Mouse (Mus musculus): ENCODE measurements around the gene Tle3. TPM values are rescaled to one million over a fixed set of nuclear protein-coding genes. Genes with fewer than 3 reads are reported as not detected.

Tle3 gene
- total RNA-seq, 1 experiment = 57.0 TPM

DNA sequence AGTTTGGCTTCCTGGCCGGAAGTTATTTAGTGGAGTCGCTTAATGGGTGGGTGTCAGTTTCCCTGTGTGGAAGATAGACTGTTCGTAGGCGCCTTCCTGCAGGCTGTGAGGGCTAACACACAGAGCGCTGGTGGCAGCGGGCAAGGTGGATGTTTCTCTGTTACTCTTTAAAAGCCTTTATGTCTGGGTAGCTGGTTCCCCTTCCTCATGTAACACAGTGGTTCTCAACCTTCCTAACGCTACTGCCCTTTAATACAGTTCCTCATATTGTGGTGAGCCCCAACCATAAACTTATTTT is 17.2 kb downstream of the Tle3 start:
- H3K4me1 ChIP-seq (ENCODE audit: control insufficient read depth in 2 of 2, insufficient read depth in 2 of 2, low read length in 2 of 2, poor library complexity in 1 of 2) = peaks cover 11 to 46% of the 10 kb centered on the region in 2 experiments; a peak in 3 of 4 replicates
- no peak overlapping the region for H3K27ac ChIP-seq (ENCODE audit: insufficient read depth, low read depth, low read length, poor library complexity, severe bottlenecking)
- H3K36me3 ChIP-seq (ENCODE audit: control insufficient read depth, insufficient read depth, low read length, poor library complexity, severe bottlenecking) = peaks cover 30% of the 10 kb centered on the region
- H3K4me3 ChIP-seq (ENCODE audit: insufficient read depth in 1 of 2, low read depth in 1 of 2, low read length in 2 of 2, poor library complexity in 1 of 2, severe bottlenecking in 1 of 2) = no peak overlapping the region
- in situ Hi-C loops (cut with MboI; ENCODE audit: low sequenced_read_pairs in 2 of 2, unreplicated experiment in 2 of 2) = no loop called here
- TF ChIP-seq MAFK (IDR thresholded peaks at IDR 0.05; ENCODE audit: insufficient read depth, low read depth, low read length) = no peak
- TF ChIP-seq ZNF384 (IDR thresholded peaks at IDR 0.05; ENCODE audit: low read depth, low read length) = no peak
- TF ChIP-seq CHD2 (IDR thresholded peaks at IDR 0.05; ENCODE audit: low read depth, low read length) = no peak
- no peak for TF ChIP-seq ZC3H11A (IDR thresholded peaks at IDR 0.05; ENCODE audit: borderline replicate concordance, low read depth, low read length)
- no peak for TF ChIP-seq HCFC1 (IDR thresholded peaks at IDR 0.05; ENCODE audit: borderline replicate concordance, insufficient read depth, low read length)
- H3K9ac ChIP-seq (ENCODE audit: insufficient read depth, low read depth, low read length, poor library complexity, severe bottlenecking) = no peak overlapping the region
- DNase-seq (ENCODE audit: low read depth, low spot score) = no peak
- no peaks in the 10 kb centered on the region for H3K9me3 ChIP-seq (ENCODE audit: control insufficient read depth, insufficient read depth, low read depth, low read length)

DNA sequence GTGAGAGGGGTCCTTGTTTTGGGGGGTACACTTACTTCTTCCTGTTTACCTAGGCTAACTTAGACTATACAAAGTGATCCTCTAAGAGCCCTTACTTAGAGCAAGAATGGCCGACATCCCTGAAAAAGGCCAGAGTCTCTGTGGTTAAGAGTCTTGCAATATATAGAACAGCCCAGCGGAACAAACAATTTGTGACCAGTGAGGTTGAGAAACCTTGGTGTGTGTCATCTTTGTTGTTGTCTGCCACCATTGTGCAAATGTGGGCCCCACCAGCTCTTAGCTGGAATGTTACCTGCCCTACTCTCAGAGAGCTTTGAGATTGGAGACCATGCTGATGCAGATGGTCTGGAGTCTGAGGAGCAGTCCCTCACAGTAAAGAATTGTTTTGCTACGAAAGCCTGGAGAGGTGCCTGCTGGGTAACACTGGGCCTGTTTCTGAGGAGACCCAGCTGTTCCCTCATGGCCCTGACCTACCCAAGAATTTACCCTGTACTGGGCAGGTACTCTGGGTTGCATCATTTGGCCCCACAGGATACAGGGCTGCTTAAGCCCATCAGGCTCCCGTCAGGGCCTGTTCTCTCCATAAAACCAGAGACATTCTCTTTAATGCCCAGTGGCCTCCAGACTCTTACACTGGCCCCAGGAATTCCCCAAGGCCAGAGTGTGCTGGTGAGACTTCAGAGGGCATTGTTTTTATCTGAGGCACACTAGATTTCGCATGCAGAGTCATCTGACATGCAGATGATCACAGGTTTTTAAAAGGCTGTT is 19.6 kb downstream of the Tle3 start:
- in situ Hi-C loops (cut with MboI; ENCODE audit: low sequenced_read_pairs in 2 of 2, unreplicated experiment in 2 of 2) = no loop called here
- Histone ChIP-seq H3K4me1 (ENCODE audit: control insufficient read depth in 2 of 2, insufficient read depth in 2 of 2, low read length in 2 of 2, poor library complexity in 1 of 2) (peaks cover 5 to 44% of the 10 kb centered on the region in 2 experiments; a peak in 3 of 4 replicates), H3K27ac (ENCODE audit: insufficient read depth, low read depth, low read length, poor library complexity, severe bottlenecking) (no peak overlapping the region), H3K4me3 (ENCODE audit: insufficient read depth in 1 of 2, low read depth in 1 of 2, low read length in 2 of 2, poor library complexity in 1 of 2, severe bottlenecking in 1 of 2) (no peak overlapping the region), H3K9me3 (ENCODE audit: control insufficient read depth, insufficient read depth, low read depth, low read length) (no peaks in the 10 kb centered on the region), H3K36me3 (ENCODE audit: control insufficient read depth, insufficient read depth, low read length, poor library complexity, severe bottlenecking) (peaks cover 47% of the 10 kb centered on the region), H3K9ac (ENCODE audit: insufficient read depth, low read depth, low read length, poor library complexity, severe bottlenecking) (no peak overlapping the region)
- no peak for TF ChIP-seq HCFC1 (IDR thresholded peaks at IDR 0.05; ENCODE audit: borderline replicate concordance, insufficient read depth, low read length)
- TF ChIP-seq CHD2 (IDR thresholded peaks at IDR 0.05; ENCODE audit: low read depth, low read length) = no peak
- no peak for TF ChIP-seq ZNF384 (IDR thresholded peaks at IDR 0.05; ENCODE audit: low read depth, low read length)
- TF ChIP-seq ZC3H11A (IDR thresholded peaks at IDR 0.05; ENCODE audit: borderline replicate concordance, low read depth, low read length) = no peak
- TF ChIP-seq MAFK (IDR thresholded peaks at IDR 0.05; ENCODE audit: insufficient read depth, low read depth, low read length) = no peak
- DNase-seq (ENCODE audit: low read depth, low spot score) = no peak

DNA sequence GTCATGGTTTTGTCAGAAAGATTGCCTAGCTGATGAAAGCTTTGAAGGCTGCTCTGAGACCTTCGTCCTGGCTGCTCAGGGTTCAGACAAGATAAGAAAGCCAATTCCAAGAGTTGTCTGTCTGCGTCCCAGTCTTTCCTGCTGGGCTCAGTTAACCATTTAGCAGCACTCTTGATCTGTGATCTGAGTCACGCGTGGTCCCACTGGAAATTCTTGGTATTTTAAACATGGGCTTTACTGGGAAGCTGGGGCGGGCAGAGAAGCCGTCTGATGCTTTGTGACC is 20.1 kb downstream of the Tle3 start:
- Histone ChIP-seq H3K27ac (ENCODE audit: insufficient read depth, low read depth, low read length, poor library complexity, severe bottlenecking) (no peak overlapping the region), H3K4me1 (ENCODE audit: control insufficient read depth in 2 of 2, insufficient read depth in 2 of 2, low read length in 2 of 2, poor library complexity in 1 of 2) (peaks cover 3 to 39% of the 10 kb centered on the region in 2 experiments; a peak in 3 of 4 replicates), H3K36me3 (ENCODE audit: control insufficient read depth, insufficient read depth, low read length, poor library complexity, severe bottlenecking) (peaks cover 46% of the 10 kb centered on the region), H3K4me3 (ENCODE audit: insufficient read depth in 1 of 2, low read depth in 1 of 2, low read length in 2 of 2, poor library complexity in 1 of 2, severe bottlenecking in 1 of 2) (no peak overlapping the region), H3K9ac (ENCODE audit: insufficient read depth, low read depth, low read length, poor library complexity, severe bottlenecking) (no peak overlapping the region), H3K9me3 (ENCODE audit: control insufficient read depth, insufficient read depth, low read depth, low read length) (no peaks in the 10 kb centered on the region)
- no peak for TF ChIP-seq ZC3H11A (IDR thresholded peaks at IDR 0.05; ENCODE audit: borderline replicate concordance, low read depth, low read length)
- TF ChIP-seq CHD2 (IDR thresholded peaks at IDR 0.05; ENCODE audit: low read depth, low read length) = no peak
- no peak for TF ChIP-seq HCFC1 (IDR thresholded peaks at IDR 0.05; ENCODE audit: borderline replicate concordance, insufficient read depth, low read length)
- TF ChIP-seq ZNF384 (IDR thresholded peaks at IDR 0.05; ENCODE audit: low read depth, low read length) = no peak
- no peak for TF ChIP-seq MAFK (IDR thresholded peaks at IDR 0.05; ENCODE audit: insufficient read depth, low read depth, low read length)
- in situ Hi-C loops (cut with MboI; ENCODE audit: low sequenced_read_pairs in 2 of 2, unreplicated experiment in 2 of 2) = no loop called here
- no peak for DNase-seq (ENCODE audit: low read depth, low spot score)

DNA sequence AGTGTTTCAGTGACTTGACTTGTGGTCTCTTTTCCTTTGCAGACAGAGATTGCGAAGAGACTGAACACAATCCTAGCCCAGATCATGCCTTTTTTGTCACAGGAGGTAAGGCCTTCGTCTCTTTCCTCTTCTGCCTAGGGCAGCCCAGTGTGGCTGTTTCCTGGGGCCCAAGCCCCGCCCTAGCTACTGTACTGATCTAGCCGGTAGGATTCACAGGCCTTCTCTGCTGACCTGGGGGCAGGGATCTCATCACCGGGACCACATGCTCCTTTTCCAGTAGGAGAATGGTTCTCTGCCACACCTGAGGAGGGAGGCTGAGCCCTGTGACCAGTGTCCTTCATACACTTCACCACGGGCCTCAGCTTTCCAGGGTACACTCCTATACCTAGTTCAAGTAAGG is 21.0 kb downstream of the Tle3 start:
- Histone ChIP-seq H3K4me3 (ENCODE audit: insufficient read depth in 1 of 2, low read depth in 1 of 2, low read length in 2 of 2, poor library complexity in 1 of 2, severe bottlenecking in 1 of 2) (no peak overlapping the region), H3K27ac (ENCODE audit: insufficient read depth, low read depth, low read length, poor library complexity, severe bottlenecking) (no peak overlapping the region), H3K36me3 (ENCODE audit: control insufficient read depth, insufficient read depth, low read length, poor library complexity, severe bottlenecking) (peaks cover 43% of the 10 kb centered on the region), H3K4me1 (ENCODE audit: control insufficient read depth in 2 of 2, insufficient read depth in 2 of 2, low read length in 2 of 2, poor library complexity in 1 of 2) (peaks cover 0 to 33% of the 10 kb centered on the region in 2 experiments; a peak in 2 of 4 replicates), H3K9ac (ENCODE audit: insufficient read depth, low read depth, low read length, poor library complexity, severe bottlenecking) (no peak overlapping the region; the same call in 1 of the 2 replicates), H3K9me3 (ENCODE audit: control insufficient read depth, insufficient read depth, low read depth, low read length) (no peaks in the 10 kb centered on the region)
- no peak for DNase-seq (ENCODE audit: low read depth, low spot score)
- TF ChIP-seq MAFK (IDR thresholded peaks at IDR 0.05; ENCODE audit: insufficient read depth, low read depth, low read length) = no peak
- TF ChIP-seq CHD2 (IDR thresholded peaks at IDR 0.05; ENCODE audit: low read depth, low read length) = no peak
- no peak for TF ChIP-seq HCFC1 (IDR thresholded peaks at IDR 0.05; ENCODE audit: borderline replicate concordance, insufficient read depth, low read length)
- TF ChIP-seq ZC3H11A (IDR thresholded peaks at IDR 0.05; ENCODE audit: borderline replicate concordance, low read depth, low read length) = no peak
- no peak for TF ChIP-seq ZNF384 (IDR thresholded peaks at IDR 0.05; ENCODE audit: low read depth, low read length)
- in situ Hi-C loops (cut with MboI; ENCODE audit: low sequenced_read_pairs in 2 of 2, unreplicated experiment in 2 of 2) = no loop called here

Measured in ES-E14 (cell line).